Mouse (Mus musculus) E14TG2a.4 (cell line): ENCODE measurements around the gene Med13.

Experiments
- CTCF ChIP-seq: conservative IDR thresholded peaks from 2 replicates; pipeline ENCODE4 v1.5.1; 2014; ENCODE audit warnings: low read length
- NANOG ChIP-seq: IDR thresholded peaks from 2 replicates; pipeline ENCODE4 v1.6.1; 2014; ENCODE audit warnings: borderline replicate concordance, low read length, mixed read lengths
- POU5F1 ChIP-seq: IDR thresholded peaks from 2 replicates; pipeline ENCODE4 v1.6.1; 2014; ENCODE audit warnings: low read length, borderline replicate concordance

DNA sequence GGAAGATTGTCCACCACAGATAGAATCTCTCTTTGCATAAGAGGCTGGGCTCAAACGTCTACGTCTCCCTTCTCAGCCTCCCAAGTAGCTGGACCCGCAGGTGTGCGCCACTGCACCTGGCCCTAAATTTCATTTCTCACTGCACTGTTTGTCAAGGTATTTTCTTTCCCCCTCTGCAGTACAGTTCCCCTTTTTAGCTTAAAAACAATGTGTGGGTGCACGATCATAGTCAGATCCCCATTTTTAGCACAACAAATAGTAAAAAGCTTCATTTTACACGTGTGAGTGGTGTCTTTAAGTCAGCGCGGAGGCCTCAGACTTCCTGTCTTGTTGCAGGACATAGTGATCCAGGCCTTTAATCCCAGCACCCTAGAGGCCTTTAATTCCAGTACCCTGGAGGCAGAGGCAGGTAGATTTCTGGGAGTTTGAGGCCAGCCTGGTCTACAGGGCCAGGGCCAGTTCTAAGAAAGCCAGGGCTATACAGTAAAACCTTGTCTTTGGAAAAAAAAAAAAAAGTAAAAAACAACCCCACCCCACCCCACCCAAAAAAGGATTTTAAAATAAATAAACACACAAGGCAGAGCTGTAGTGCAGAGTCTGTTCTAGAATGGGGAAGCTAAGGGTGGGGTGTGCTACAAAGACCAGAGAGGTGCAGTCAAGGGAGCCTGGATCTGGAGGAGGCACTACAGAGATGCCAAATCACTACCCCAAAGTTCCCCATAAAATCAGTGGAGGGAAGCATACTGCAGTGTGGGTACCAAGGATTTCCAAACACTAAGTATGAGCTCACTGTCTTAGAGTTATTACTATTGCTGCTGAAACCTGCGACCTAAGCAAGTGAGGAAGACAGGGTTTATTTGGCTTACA lies 42.1 kb upstream of the Med13 start:
- TF ChIP-seq CTCF (no peak), POU5F1 (no peak), NANOG (no peak)
